Mouse (Mus musculus) cortical plate, adult 2 months (tissue): ENCODE data around the gene Mbnl2.

Experiments
- CTCF ChIP-seq: fragments of 200-500 bp; IDR thresholded peaks from 2 replicates; pipeline ENCODE4 v1.5.1; 2011; ENCODE audit warnings: mild to moderate bottlenecking, control low read depth, low read length; ENCODE audit not compliant: insufficient read depth; ENCODE audit errors: extremely low read depth
- POLR2A ChIP-seq: fragments of 200-500 bp; IDR thresholded peaks from 2 replicates; pipeline ENCODE4 v1.6.1; 2011; ENCODE audit warnings: mild to moderate bottlenecking, low read length, control low read depth; ENCODE audit not compliant: insufficient read depth; ENCODE audit errors: extremely low read depth

- TF ChIP-seq CTCF (no peak), POLR2A (no peak)
These were observed 22.4 kb downstream of the Mbnl2 start for GRCm38 (mm10) chr14:120297833-120298232.
